Mouse (Mus musculus) heart, postnatal 10 days (tissue): ENCODE results near the gene Aplp1. TPM values are rescaled to one million over a fixed set of nuclear protein-coding genes. Genes with fewer than 3 reads are reported as not detected.

Source experiments
- DNase-seq, 2 experiments: peaks; one replicate each; pipeline ENCODE4 v3.0.0; 2021
- intact Hi-C: fragments of 180-260 bp; cut with DNase I; formaldehyde crosslinking; loops from one replicate; pipeline ENCODE4 v1.15.1; 2025
- total RNA-seq, 2 experiments: library from RNA; stranded (reverse); gene quantifications; 2 replicates each; pipeline ENCODE4 v1.2.3; 2021

Gene Aplp1
- total RNA-seq, 2 experiments from 2014 or later, result 4.1 to 6.2 TPM

DNA sequence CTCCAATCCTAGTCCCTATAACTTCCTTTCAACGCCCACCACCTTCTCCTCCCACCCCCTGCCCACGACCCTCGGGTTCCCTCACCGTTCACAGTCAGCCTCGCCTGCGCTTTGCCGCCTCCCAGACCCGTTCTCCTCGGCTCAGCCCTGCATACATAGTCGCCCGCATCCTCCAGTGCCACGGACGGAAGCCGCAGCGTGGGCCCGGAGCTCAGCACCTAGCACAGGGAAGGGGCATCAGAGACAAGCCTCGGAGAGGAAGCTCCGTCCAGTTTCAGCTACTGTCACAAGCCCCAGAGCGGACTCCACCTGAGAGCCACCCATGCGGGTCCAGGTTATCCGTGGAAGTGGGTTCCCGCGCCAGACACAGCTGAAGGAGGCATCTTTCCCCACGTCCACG is 8.0 kb upstream of the Aplp1 start:
- intact Hi-C loops, result no loop called here

DNA sequence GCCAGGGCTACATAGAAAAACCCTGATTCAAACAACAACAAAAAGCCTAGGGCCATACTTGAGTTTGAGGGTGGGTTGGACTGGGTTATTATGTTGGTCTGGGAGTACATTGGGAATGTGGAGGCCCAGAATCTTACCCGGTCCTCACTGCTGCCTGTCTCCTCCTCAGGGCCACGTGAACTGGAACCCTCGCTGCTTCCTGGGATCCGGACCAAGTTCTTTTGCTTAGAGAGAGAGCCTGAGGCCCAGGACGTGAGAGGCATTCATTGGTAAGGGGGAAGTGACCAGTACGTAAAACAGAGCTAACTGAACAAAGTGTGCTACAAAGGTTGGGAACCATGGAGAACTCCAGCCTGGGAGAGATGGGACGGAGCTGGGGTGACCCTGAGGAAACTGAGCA is 4.9 kb upstream of the Aplp1 start:
- no peak for DNase-seq
- intact Hi-C loops, result no loop called here

More for the DNA sequence above, 8.0 kb upstream of the Aplp1 start:
- DNase-seq, result no peak

DNA sequence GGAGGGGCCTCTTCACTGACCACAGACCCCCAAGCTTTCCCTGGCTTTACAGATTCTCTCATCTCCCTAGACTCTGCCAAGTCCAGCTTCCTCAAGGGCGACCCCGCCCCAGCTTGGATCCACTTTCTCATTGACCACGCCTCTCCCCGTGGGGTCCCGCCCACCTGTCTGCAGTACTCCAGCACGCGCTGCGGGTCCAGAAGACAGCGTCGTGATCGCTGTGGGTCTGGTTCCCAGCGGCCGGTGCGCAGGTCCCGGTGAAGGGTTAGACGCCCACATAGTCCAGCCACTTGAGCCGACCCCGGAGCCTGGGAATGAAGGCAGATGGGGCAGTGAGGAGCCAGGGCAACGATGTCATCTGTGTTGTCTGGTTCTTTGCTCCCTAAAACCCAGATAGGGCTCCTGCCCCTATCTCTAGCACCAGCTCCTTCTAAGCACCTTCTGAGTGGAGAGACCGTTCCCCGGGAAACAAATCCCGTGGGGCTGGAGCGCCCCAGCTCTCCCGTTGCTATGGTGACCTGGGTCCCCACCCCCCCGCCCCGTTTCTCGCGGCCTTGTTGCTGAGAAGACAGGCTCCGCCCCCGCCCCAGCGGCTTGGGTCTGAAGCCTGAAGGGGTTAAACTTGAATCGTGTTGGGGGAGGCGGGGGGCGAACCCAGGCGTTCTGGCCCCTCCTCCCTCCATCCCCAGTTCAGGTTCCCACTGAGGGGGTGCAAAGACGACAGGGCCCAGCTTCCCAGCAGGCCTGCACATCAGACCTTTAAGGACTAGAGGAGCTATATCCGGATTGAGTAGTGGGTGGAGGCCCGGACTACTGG is 973 bp downstream of the Aplp1 start:
- peak in 1 of 2 experiments; percentile 16 for DNase-seq
- intact Hi-C loops, result no loop called here

- DNase-seq, result no peak
- intact Hi-C loops, result no loop called here
Observed at GRCm38 (mm10) chr7:30443696-30444095, 1.6 kb downstream of the Aplp1 start.

GRCm38 (mm10) chr7:30440697-30441096 is 4.6 kb downstream of the Aplp1 start:
- intact Hi-C loops, result loop anchor here (2.0 kb wide), 2 partner anchors 32 to 52 kb away; partner anchors contain the start of gene Prodh2
- DNase-seq, result peak in 1 of 2 experiments; percentile 55

- DNase-seq, result no peak
- intact Hi-C loops, result loop anchor here (2.0 kb wide), 2 partner anchors 33 to 53 kb away; partner anchors contain the start of gene Prodh2
Observed at GRCm38 (mm10) chr7:30439734-30440133, 5.6 kb downstream of the Aplp1 start.

GRCm38 (mm10) chr7:30436879-30437278 is 8.5 kb downstream of the Aplp1 start:
- no peak for DNase-seq
- intact Hi-C loops, result no loop called here

DNA sequence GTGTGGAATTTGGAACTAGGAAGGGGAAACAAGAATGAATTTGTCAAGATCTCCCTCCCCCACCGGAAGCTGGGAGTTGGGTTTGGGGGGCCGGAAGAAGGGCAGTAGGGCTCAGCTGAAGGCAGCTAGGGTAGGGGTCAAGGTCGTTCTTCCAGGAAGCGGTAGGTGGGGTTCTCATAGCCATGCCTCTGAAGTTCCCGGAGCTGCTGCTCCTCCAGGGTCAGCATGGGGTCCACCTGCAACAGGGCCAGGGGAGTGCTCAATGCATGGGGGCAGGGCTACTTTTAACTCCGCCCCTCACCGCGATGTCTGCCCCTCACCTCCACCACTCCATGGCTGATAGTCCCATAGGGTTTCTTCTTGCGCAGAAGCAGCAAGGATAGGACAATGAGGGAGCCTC is 10.2 kb downstream of the Aplp1 start:
- intact Hi-C loops, result no loop called here
- DNase-seq, result no peak

GRCm38 (mm10) chr7:30434701-30435100 is 10.6 kb downstream of the Aplp1 start:
- no peak for DNase-seq
- intact Hi-C loops, result no loop called here

DNA sequence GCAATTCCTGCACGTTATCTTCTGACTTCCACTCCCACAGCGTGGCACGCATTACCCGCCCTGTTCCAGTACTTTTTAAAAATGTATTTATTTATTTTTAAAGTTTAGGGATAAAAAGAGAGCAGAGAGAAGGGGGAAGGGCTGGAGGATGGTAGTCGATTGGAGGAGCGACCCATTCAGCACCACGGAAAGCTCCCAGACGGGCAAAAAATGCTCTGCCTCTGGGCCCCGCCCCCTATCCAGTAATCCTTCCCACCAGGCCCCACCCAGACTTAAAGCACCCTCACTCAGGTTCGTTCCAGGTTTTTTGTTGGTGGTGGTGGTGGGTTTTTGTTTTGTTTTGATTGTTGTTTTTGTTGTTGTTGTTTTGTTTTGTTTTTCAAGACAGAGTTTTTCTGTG is 11.1 kb downstream of the Aplp1 start:
- intact Hi-C loops, result no loop called here

DNA sequence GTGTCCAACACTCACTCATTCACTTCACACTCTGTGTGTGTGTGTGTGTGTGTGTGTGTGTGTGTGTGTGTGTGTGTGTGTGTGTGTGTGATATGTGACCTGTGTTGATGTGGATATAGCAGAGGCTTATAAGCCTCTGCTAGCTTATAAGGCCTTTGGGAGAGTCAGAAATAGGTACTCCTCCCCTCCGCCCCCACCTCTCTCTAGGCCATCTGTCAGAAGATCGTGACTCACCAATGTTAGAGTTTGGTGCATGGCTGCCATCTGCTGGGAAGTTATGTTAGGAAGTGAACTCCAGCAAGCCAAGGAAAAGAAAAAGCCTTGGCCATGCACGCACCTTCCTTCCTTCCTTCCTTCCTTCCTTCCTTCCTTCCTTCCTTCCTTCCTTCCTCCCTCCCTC is 13.5 kb downstream of the Aplp1 start:
- DNase-seq, result peak; percentile 69 to 76
- intact Hi-C loops, result loop anchor here (1.0 to 2.0 kb wide), 2 partner anchors 58 to 95 kb away; no protein-coding TSS in a partner anchor

More for the DNA sequence above, 11.1 kb downstream of the Aplp1 start:
- peak in 1 of 2 experiments; percentile 80 for DNase-seq

- intact Hi-C loops, result no loop called here
Observed at GRCm38 (mm10) chr7:30430191-30430590, 15.1 kb downstream of the Aplp1 start.

DNA sequence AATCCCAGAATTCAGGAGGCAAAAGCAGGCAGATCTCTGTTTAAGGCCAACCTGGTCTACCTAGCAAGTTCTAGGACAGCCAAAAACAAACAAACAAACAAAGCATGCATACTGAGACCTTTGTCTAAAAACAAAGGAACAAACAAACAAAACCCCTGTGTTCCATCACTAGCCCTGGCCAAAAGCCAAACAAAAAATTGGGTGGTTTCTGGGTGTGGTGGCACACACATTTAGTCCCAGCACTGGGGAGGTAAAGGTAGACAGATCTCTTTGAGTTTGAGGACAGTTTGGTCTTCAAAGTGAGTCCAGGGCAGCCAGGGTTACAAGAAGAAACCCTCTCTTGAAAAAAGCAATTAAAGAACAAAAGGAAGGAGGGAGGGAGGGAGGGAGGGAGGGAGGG is 16.0 kb downstream of the Aplp1 start:
- DNase-seq, result no peak
- intact Hi-C loops, result no loop called here

More at GRCm38 (mm10) chr7:30430191-30430590, 15.1 kb downstream of the Aplp1 start:
- no peak for DNase-seq

GRCm38 (mm10) chr7:30423071-30423641 is 22.2 kb downstream of the Aplp1 start:
- intact Hi-C loops, result no loop called here
- peak in 1 of 2 experiments; percentile 30 for DNase-seq

- intact Hi-C loops, result no loop called here
- DNase-seq, result no peak
Observed at GRCm38 (mm10) chr7:30422560-30422959, 22.8 kb downstream of the Aplp1 start.

GRCm38 (mm10) chr7:30421890-30422435 is 23.4 kb downstream of the Aplp1 start:
- intact Hi-C loops, result no loop called here

DNA sequence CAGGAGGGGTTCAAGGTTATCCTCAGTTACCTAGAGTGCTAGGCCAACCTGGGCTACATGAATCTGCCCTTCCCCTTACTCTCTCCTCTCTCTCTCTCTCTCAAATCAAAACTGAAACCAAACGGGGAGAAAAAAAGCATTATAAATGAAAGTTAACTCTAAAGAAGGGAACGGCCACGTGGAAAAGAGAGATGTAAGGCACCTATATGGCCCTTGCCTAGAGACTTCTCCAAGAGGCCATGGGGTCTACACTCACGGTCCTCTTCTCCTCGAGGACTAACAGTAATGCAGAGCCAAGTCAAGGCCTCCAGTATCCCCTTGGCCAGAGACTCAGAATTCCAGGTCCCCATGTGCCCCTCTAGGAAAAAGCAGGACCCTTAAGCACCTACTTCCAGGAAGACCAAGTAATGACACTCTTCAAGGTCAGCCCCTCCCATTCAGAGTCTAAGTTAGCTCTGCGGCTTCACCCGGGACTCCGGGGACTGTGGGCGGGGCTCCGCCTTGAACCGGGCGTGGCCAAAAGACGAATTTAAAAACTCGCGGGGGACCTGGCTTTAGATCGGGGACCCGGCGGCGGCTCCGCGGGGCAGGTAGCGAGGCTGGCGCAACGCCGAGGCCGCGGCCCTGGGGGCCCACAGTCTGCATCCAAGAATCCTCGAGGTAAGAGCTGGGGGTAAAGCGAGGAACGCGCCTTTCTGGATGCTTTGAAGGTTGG is 24.0 kb downstream of the Aplp1 start, which contains the start of gene Nfkbid:
Nfkbid (plus strand) TSS at position 558 of the 715 bp plus-strand sequence.
- DNase-seq, result peak; percentile 61
- intact Hi-C loops, result no loop called here

More at GRCm38 (mm10) chr7:30421890-30422435, 23.4 kb downstream of the Aplp1 start:
- peak; percentile 82 to 84 for DNase-seq

GRCm38 (mm10) chr7:30420673-30421072 is 24.7 kb downstream of the Aplp1 start:
- DNase-seq, result no peak
- intact Hi-C loops, result no loop called here

DNA sequence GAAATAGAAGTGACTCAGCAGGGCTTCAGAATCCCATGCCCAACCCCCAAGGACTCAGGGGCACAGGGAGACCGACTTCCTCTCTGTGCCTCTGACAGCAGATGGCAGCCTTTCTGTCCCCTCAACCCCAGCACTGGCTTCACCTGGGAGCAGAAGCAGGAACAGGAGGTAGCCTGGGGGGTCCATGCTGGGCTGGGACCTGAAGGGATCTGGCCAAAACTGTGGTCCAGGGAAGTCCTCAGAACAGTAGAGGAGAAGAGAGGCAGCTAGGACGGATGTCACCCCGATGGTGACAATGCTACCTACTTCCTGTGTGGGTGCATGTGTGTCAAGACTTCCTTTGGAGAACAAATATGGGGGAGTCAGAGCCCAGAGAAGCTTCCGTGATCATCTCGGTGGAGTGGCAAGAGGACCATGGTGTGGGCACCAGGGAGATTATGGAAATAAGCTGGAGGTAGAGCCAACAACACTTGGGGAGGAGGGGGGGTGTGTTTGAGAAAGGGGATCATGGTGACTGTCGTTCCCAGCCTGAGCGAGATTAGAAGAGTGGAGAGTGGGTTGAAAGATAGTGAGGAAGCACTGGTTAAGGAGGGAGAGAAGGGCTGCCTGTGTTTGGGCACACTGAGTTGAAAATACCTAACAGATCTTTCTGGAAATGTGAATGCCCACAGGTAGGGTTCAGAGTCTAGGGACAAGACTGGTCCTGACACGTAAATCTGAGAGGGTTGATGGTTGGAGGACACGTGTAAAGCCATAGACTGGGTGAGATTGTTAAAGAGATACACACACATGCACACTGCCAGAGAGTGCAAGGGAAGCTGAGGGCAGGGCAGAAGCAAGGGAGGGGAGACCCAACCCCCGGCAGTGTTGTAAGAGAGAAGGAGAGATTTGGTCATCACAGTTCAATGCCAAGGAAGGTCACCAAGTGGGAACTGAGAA is 25.5 kb downstream of the Aplp1 start, which contains the start of gene Hcst:
Hcst (minus strand) TSS at position 294 of the 939 bp plus-strand sequence.
- DNase-seq, result peak in 1 of 2 experiments; percentile 34
- intact Hi-C loops, result no loop called here
